Mouse (Mus musculus) mouse embryonic stem cell (cell line): Measurements from ENCODE around the gene Babam1.
"Not testable (repeated sequence)": the region's sequence is repeated elsewhere in the genome, so short reads cannot be mapped to it uniquely, and the experiment has no call there.

ENCODE experiments used
- in situ Hi-C, 2 experiments: fragments of 300-500 bp; cut with MboI; formaldehyde crosslinking; loops; 1 replicate in 1 of 2; 3 replicates in 1 of 2; pipeline ENCODE4 v1.14.3; 2019 to 2020; ENCODE audit warnings: low sequenced_read_pairs in 2 of 2, low pct_unique_long_range_greater_than_20kb in 1 of 2, mixed read lengths in 1 of 2; ENCODE audit not compliant: unreplicated experiment in 1 of 2

Gene Babam1

GRCm38 (mm10) chr8:71403107-71403885 lies 6.6 kb downstream of the Babam1 start:
- in situ Hi-C loops, result no loop called here

DNA sequence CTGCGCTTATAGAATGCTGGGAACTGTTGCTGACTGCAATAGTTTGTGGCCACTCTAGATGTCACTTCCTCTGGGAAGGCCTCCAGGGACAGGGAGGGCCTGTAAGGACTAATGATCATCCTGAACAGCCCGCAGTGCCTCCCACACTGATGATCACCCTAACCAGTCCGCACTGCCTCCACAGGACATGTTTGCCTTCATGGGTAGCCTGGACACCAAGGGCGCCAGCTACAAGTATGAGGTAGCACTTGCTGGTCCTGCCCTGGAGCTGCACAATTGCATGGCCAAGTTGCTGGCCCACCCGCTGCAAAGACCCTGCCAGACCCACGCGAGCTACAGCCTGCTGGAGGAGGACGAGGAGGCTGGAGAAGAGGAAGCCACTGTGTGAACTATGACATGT lies 7.3 kb downstream of the Babam1 start:
- in situ Hi-C loops, result no loop called here

GRCm38 (mm10) chr8:71404951-71405351 lies 8.3 kb downstream of the Babam1 start:
- in situ Hi-C loops, result no loop called here

DNA sequence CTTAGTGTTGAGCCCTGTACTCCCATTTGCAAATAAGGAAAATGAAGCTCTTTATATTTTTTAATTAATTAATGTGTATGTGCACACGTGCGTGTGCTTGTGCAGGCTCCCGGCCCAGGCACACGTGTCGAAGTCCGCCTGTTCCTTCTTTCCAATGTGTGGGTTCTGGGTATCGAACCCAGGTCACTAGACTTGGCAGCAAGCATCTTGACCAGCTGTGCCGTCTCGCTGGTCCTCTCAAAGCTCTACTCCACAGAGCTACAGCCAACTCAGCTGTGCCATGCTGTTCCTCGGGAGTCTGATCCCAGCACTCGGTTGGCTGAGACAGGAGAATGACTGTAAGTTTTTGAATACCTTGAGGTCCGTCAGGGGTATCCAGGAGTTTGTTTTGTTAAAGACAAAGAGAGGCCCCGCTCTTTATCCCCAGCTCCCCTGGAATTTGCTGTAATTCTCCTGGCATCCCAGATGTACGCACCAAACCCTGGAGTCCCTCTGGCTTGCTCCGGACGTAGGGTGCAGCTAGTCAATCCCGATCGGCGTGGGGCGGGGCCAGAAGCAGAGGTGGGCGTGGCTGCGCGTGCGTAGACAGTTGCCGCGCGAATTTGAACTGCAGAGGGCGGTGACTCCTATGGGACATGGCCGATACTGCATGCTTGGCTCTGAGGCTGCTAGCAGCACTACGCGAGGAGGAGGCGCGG lies 8.9 kb downstream of the Babam1 start, which contains the start of gene Ankle1:
Gene Ankle1, plus strand, starts transcription at position 610 of the 698 bp plus-strand sequence.
- in situ Hi-C loops, result no loop called here

DNA sequence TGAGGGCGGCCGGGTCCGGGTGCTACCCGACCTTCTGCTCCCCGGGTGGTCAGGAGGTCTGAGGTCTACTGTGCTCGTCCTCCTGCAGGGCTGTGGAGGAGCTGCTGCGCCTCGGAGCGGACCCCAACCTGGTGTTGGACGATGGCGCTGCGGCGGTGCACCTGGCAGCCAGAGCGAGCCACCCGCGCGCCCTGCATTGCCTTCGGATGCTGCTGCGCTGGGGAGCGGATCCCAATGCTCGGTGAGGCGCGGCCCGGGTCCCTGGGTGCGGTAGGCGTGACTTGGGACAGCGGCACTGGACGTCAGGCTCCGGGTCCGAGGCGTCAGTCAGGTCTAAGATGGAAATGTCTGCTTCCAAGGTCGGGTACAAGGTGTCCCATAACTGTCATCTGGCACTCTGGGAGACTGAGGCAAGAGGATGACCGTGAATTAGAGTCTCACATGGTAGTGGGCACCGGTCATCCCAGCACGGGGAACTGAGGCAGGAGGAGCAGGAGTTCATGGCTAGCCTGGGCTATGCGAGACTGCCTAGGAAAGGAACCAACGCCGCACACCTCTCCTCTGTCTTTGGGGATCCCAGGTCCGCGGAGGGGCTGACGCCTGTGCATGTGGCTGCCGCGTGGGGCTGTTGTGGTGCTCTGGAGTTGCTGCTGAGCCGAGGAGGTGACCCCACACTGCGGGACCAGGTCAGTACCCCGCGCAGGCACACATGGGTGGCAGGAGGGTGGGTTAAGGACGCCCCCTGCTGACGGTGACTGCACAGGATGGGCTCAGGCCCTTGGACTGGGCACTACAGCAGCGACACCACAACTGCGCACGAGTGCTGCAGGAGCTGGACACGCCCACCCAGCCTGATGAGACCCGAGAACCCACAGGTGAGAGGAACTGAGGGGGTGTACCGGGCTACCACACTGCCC lies 9.7 kb downstream of the Babam1 start:
- in situ Hi-C loops, result no loop called here

GRCm38 (mm10) chr8:71407441-71407840 lies 10.8 kb downstream of the Babam1 start:
- in situ Hi-C loops, result no loop called here

GRCm38 (mm10) chr8:71408231-71408630 lies 11.6 kb downstream of the Babam1 start:
- in situ Hi-C loops, result no loop called here

DNA sequence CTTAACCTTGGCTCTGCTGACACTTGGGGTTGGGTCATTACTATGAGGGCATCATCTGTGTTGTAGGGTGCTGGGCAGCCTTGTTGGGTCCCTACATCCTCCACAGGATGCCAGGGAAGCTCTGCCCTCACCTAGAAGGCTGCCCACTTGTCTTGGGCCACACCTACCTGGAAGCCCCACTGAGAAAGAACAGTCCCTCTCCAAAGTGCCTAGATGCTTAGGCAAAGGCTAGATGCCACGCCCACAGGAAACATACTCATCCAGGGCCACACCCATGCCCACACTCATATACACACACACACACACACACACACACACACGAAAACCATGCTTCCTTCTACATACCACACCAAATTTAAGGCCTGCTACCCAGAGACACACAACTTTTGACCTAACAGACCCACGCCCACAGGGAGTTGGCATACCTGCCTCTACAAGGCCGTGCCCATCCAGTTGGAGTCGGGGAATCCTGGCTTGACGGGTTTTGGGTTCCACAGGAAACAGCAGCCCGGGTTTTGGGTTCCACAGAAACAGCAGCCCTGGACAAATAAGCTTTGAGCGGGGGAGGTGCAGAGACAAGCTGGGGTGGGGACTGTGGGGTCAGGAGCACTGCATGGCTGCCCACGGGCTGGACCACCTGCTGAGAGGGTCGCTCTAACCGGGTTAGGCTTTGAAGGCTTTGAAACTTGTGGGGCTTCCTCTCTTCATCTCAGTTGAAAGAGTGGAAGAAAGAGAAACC lies 15.0 kb downstream of the Babam1 start:
- in situ Hi-C loops, result no loop called here

- in situ Hi-C loops, result no loop called here
Observed at GRCm38 (mm10) chr8:71422121-71422520, 25.5 kb downstream of the Babam1 start.

GRCm38 (mm10) chr8:71432935-71433334 lies 36.3 kb downstream of the Babam1 start:
- in situ Hi-C loops, result not testable (repeated sequence)

DNA sequence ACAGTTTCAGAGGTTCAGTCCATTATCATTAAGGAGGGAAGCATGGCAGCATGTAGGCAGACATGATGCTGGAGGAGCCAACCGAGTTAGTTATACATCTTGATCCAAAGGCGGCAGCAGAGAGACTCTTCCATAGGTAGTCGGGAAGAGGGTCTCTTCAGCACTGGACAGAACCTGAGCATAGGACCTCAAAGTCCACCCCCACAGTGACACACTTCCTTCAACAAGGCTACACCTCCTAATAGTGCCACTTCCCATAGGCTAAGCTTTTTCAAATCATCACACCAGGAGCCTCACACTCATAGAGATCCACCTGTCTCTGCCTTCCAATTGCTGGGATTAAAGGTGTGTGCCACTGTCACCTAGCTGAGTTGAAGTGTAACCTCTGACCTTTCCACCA lies 40.4 kb downstream of the Babam1 start:
- in situ Hi-C loops, result no loop called here

DNA sequence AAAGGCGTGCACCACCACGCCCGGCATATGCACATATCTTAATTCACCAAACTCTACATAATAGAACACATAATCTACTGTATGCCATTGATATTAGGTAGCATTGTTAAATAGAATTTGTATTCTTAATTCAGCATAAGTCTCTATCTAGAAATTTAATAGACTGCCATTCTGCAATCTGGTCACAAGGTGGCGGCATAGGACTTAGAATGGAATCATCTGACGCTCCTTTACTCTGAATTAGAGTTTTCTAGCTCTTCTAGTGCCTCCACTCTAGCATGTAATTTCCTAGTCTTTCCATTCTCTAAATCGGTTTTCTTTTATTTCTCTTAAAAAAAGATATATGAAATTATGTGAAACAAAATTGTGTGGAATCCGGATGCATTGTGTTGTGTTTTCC lies 44.7 kb downstream of the Babam1 start:
- in situ Hi-C loops, result loop anchor here in 1 of 2 experiments (5.0 kb wide), 1 partner anchor 81 kb away; no protein-coding TSS in a partner anchor

- in situ Hi-C loops, result no loop called here
Observed at GRCm38 (mm10) chr8:71445096-71445495, 48.4 kb downstream of the Babam1 start.

DNA sequence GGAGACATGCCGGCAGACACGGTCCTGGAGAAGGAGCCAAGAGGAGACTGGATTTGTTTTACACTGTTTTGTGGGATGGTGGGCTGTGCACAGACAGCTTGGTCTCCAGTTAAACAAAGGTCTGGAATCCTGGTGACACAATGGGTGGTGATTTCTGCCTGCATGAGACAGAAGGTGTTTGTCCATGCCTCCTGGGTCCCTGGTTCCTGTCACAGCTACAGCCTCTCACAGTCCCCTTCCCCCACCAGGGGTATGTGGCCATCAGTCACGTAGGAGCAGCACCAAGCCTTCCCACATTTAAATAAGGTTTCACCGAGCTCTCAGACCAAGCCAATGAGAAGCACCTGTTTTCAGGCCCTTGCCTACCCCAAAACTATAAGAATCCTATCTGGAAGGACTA lies 54.7 kb downstream of the Babam1 start:
- in situ Hi-C loops, result no loop called here

- in situ Hi-C loops, result no loop called here
Observed at GRCm38 (mm10) chr8:71451777-71452176, 55.1 kb downstream of the Babam1 start.

GRCm38 (mm10) chr8:71452669-71453068 lies 56.0 kb downstream of the Babam1 start:
- in situ Hi-C loops, result no loop called here
